Mouse (Mus musculus): ENCODE measurements around the gene Armc9. TPM values are rescaled to one million over a fixed set of nuclear protein-coding genes. Genes with fewer than 3 reads are reported as not detected.

Armc9 gene
- 31.5 and 32.7 TPM in 2 replicates for polyA plus RNA-seq (2015; fragmentation: Nextera tagmentation; extraction: Ambion mirVana)

- H3K4me2 ChIP-seq: peak within 1 kb of the TSS; percentile 73
- H3K4me3 ChIP-seq: peak within 1 kb of the TSS; percentile 81
- no peaks in the 10 kb centered on the region for H3K27me3 ChIP-seq
- peak within 1 kb of the TSS; percentile 85 for H3K9ac ChIP-seq
- peaks cover 15% of the 10 kb centered on the region for H3K4me1 ChIP-seq
- peak within 1 kb of the TSS; percentile 89 for H3K27ac ChIP-seq
- H3K9me3 ChIP-seq: no peaks in the 10 kb centered on the region
- 3% methylated on average over 40 of the region's 40 CpGs for WGBS
- 0 out of 2 replicates have a peak, but pooled peaks cover 6% of the 10 kb centered on the region for H3K36me3 ChIP-seq
- ATAC-seq (ENCODE audit: insufficient number of reproducible peaks, insufficient read depth, low FRiP score, low TSS enrichment, low read depth): peak; percentile 99
Measured at GRCm38 (mm10) chr1:86154133-86154823, at the start of gene Armc9. TSS of gene Armc9 (plus strand) at chr1:86154780.

GRCm38 (mm10) chr1:86105054-86105453 lies 49.5 kb upstream of the Armc9 start:
- no peak overlapping the region for H3K27ac ChIP-seq
- H3K4me1 ChIP-seq: no peaks in the 10 kb centered on the region
- peaks cover 13% of the 10 kb centered on the region for H3K36me3 ChIP-seq
- WGBS: 96% methylated on average over 1 of the region's 1 CpGs
- no peak for ATAC-seq (ENCODE audit: insufficient number of reproducible peaks, insufficient read depth, low FRiP score, low TSS enrichment, low read depth)
- no peak overlapping the region for H3K4me2 ChIP-seq
- H3K27me3 ChIP-seq: no peaks in the 10 kb centered on the region
- no peak overlapping the region for H3K4me3 ChIP-seq
- no peak overlapping the region for H3K9ac ChIP-seq
- no peaks in the 10 kb centered on the region for H3K9me3 ChIP-seq

- 60% methylated on average over 6 of the region's 6 CpGs for WGBS
- peaks cover 22% of the 10 kb centered on the region for H3K36me3 ChIP-seq
- no peaks in the 10 kb centered on the region for H3K9me3 ChIP-seq
- ATAC-seq (ENCODE audit: insufficient number of reproducible peaks, insufficient read depth, low FRiP score, low TSS enrichment, low read depth): no peak
- no peak within 1 kb of the TSS for H3K9ac ChIP-seq
- no peaks in the 10 kb centered on the region for H3K27me3 ChIP-seq
- no peak within 1 kb of the TSS for H3K27ac ChIP-seq
- no peaks in the 10 kb centered on the region for H3K4me1 ChIP-seq
- H3K4me2 ChIP-seq: no peak within 1 kb of the TSS
- no peak within 1 kb of the TSS for H3K4me3 ChIP-seq
Measured at GRCm38 (mm10) chr1:86111779-86112178, 42.8 kb upstream of the Armc9 start, which contains the start of gene Htr2b. TSS of gene Htr2b (minus strand) at chr1:86111970.

GRCm38 (mm10) chr1:86114141-86114540 lies 40.4 kb upstream of the Armc9 start:
- no peaks in the 10 kb centered on the region for H3K9me3 ChIP-seq
- H3K4me1 ChIP-seq: no peaks in the 10 kb centered on the region
- 91% methylated on average over 3 of the region's 3 CpGs for whole genome bisulfite sequencing
- H3K4me3 ChIP-seq: no peak overlapping the region
- no peak for ATAC-seq (ENCODE audit: insufficient number of reproducible peaks, insufficient read depth, low FRiP score, low TSS enrichment, low read depth)
- no peaks in the 10 kb centered on the region for H3K27me3 ChIP-seq
- H3K36me3 ChIP-seq: peaks cover 34% of the 10 kb centered on the region
- no peak overlapping the region for H3K27ac ChIP-seq
- H3K9ac ChIP-seq: no peak overlapping the region
- no peak overlapping the region for H3K4me2 ChIP-seq

- H3K4me1 ChIP-seq: no peaks in the 10 kb centered on the region
- H3K36me3 ChIP-seq: peaks cover 57% of the 10 kb centered on the region
- no peak overlapping the region for H3K9ac ChIP-seq
- no peak overlapping the region for H3K4me2 ChIP-seq
- no peak for ATAC-seq (ENCODE audit: insufficient number of reproducible peaks, insufficient read depth, low FRiP score, low TSS enrichment, low read depth)
- H3K27ac ChIP-seq: no peak overlapping the region
- H3K9me3 ChIP-seq: no peaks in the 10 kb centered on the region
- no peaks in the 10 kb centered on the region for H3K27me3 ChIP-seq
- 91% methylated on average over 4 of the region's 4 CpGs for WGBS
- H3K4me3 ChIP-seq: no peak overlapping the region
Measured at GRCm38 (mm10) chr1:86119549-86119948, 35.0 kb upstream of the Armc9 start.

- no peaks in the 10 kb centered on the region for H3K9me3 ChIP-seq
- no peak overlapping the region for H3K4me2 ChIP-seq
- H3K4me1 ChIP-seq: no peaks in the 10 kb centered on the region
- H3K9ac ChIP-seq: no peak overlapping the region
- no peak for ATAC-seq (ENCODE audit: insufficient number of reproducible peaks, insufficient read depth, low FRiP score, low TSS enrichment, low read depth)
- WGBS: 95% methylated on average over 2 of the region's 2 CpGs
- H3K27me3 ChIP-seq: no peaks in the 10 kb centered on the region
- no peak overlapping the region for H3K27ac ChIP-seq
- H3K4me3 ChIP-seq: no peak overlapping the region
- H3K36me3 ChIP-seq: peaks cover 68% of the 10 kb centered on the region
Measured at GRCm38 (mm10) chr1:86126036-86126435, 28.5 kb upstream of the Armc9 start.

GRCm38 (mm10) chr1:86133337-86133736 lies 21.2 kb upstream of the Armc9 start, which contains the start of gene Gm21972:
TSS of gene Gm21972 (plus strand) at chr1:86133637.
- no peak within 1 kb of the TSS for H3K4me2 ChIP-seq
- ATAC-seq (ENCODE audit: insufficient number of reproducible peaks, insufficient read depth, low FRiP score, low TSS enrichment, low read depth): no peak

GRCm38 (mm10) chr1:86135315-86135714 lies 19.3 kb upstream of the Armc9 start:
- H3K4me2 ChIP-seq: no peak overlapping the region
- ATAC-seq (ENCODE audit: insufficient number of reproducible peaks, insufficient read depth, low FRiP score, low TSS enrichment, low read depth): no peak
- H3K9ac ChIP-seq: no peak overlapping the region
- H3K27ac ChIP-seq: no peak overlapping the region
- H3K27me3 ChIP-seq: no peaks in the 10 kb centered on the region
- no peaks in the 10 kb centered on the region for H3K4me1 ChIP-seq
- 82% methylated on average over 6 of the region's 6 CpGs for WGBS
- no peak overlapping the region for H3K4me3 ChIP-seq
- peaks cover 79% of the 10 kb centered on the region for H3K36me3 ChIP-seq
- no peaks in the 10 kb centered on the region for H3K9me3 ChIP-seq

More at GRCm38 (mm10) chr1:86133337-86133736, 21.2 kb upstream of the Armc9 start, which contains the start of gene Gm21972:
- H3K27me3 ChIP-seq: no peaks in the 10 kb centered on the region
- H3K9ac ChIP-seq: no peak within 1 kb of the TSS
- WGBS: 96% methylated on average over 4 of the region's 4 CpGs
- no peak within 1 kb of the TSS for H3K4me3 ChIP-seq
- H3K9me3 ChIP-seq: no peaks in the 10 kb centered on the region
- H3K27ac ChIP-seq: no peak within 1 kb of the TSS
- H3K36me3 ChIP-seq: peaks cover 79% of the 10 kb centered on the region
- H3K4me1 ChIP-seq: no peaks in the 10 kb centered on the region

GRCm38 (mm10) chr1:86141081-86141480 lies 13.5 kb upstream of the Armc9 start:
- Histone ChIP-seq H3K9ac (no peak overlapping the region), H3K36me3 (peaks cover 58% of the 10 kb centered on the region)

GRCm38 (mm10) chr1:86143165-86143564 lies 11.4 kb upstream of the Armc9 start:
- no peaks in the 10 kb centered on the region for H3K9me3 ChIP-seq
- H3K36me3 ChIP-seq: peaks cover 40% of the 10 kb centered on the region
- no peak overlapping the region for H3K27ac ChIP-seq
- no peaks in the 10 kb centered on the region for H3K27me3 ChIP-seq
- no peak overlapping the region for H3K9ac ChIP-seq
- no peaks in the 10 kb centered on the region for H3K4me1 ChIP-seq
- WGBS: 80% methylated on average over 4 of the region's 4 CpGs
- ATAC-seq (ENCODE audit: insufficient number of reproducible peaks, insufficient read depth, low FRiP score, low TSS enrichment, low read depth): no peak
- no peak overlapping the region for H3K4me3 ChIP-seq
- H3K4me2 ChIP-seq: no peak overlapping the region

More at GRCm38 (mm10) chr1:86141081-86141480, 13.5 kb upstream of the Armc9 start:
- Histone ChIP-seq H3K9me3 (no peaks in the 10 kb centered on the region), H3K4me1 (no peaks in the 10 kb centered on the region), H3K27me3 (no peaks in the 10 kb centered on the region), H3K27ac (no peak overlapping the region), H3K4me3 (no peak overlapping the region), H3K4me2 (no peak overlapping the region)
- 89% methylated on average over 3 of the region's 3 CpGs for WGBS
- ATAC-seq (ENCODE audit: insufficient number of reproducible peaks, insufficient read depth, low FRiP score, low TSS enrichment, low read depth): no peak

- Histone ChIP-seq H3K4me2 (no peak overlapping the region), H3K4me1 (no peaks in the 10 kb centered on the region), H3K9ac (no peak overlapping the region), H3K4me3 (no peak overlapping the region), H3K27ac (no peak overlapping the region), H3K9me3 (no peaks in the 10 kb centered on the region), H3K27me3 (no peaks in the 10 kb centered on the region), H3K36me3 (peaks cover 29% of the 10 kb centered on the region)
- 73% methylated on average over 21 of the region's 21 CpGs for WGBS
- ATAC-seq (ENCODE audit: insufficient number of reproducible peaks, insufficient read depth, low FRiP score, low TSS enrichment, low read depth): no peak
Measured at GRCm38 (mm10) chr1:86144001-86144944, 10.3 kb upstream of the Armc9 start.
